13 mouse cellular contexts compared by ENCODE assay signal in the genomic region with DNA sequence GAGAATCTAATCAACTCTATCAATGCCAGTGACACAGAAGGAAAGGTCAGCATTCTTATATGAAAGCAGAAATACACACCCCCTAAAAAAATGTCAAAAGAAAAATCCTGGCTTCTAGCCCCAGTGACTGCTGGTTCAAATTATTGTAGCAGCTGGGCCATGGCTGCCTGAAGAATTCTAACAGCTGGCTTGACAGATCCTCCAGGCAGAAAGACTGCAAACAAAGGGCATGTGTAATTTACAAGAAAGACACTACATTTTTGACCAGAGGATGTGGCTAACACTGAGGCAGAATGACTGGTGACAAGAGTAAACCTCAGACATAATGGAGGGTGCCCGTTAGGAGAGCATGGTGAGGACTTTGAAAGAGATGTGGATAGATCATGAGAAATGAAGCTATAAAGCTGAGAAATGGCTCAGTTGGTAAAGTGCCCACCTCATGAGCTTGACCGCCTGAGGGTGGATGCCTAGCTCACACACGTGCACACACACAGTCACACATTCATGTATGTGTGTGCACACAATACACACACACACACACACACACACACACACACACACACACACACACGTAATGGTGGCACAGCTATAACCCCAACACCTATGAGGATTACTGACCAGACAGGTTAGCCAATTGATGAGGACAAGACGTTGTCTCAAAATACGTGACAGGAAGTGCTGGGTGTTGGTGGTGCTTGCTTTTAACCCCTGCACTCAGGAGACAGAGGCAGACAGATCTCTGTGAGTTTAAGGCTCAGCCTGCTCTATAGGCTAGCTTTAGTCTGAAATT. TPM values are rescaled to one million over a fixed set of nuclear protein-coding genes. Genes with fewer than 3 reads are reported as not detected.
DNase-seq lines count a peak whose midpoint lies in the region; ATAC-seq and TF ChIP-seq lines count a peak whose summit lies in the region.
"Had no signal": no experiment of that assay in that cellular context is flagged by ENCODE, and none has a peak within 500 bp of the region (broad histone marks: within the 10 kb centered on the region; RNA-seq: fewer than 3 reads in every experiment).

No protein-coding gene starts in this region.

- no peaks in the 10 kb centered on the region for H3K9me3 ChIP-seq in neural tube, embryonic 14.5 days (ENCODE audit: control insufficient read depth, low read length)
- no peaks in the 10 kb centered on the region for H3K9me3 ChIP-seq in neural tube, embryonic 15.5 days (replicated peaks)
- H3K9me3 ChIP-seq in intestine, embryonic 15.5 days: no peaks in the 10 kb centered on the region
- H3K9me3 ChIP-seq: stomach, embryonic 15.5 days had no signal

- no peaks in the 10 kb centered on the region for H3K27me3 ChIP-seq in heart, adult 2 months (ENCODE audit: control insufficient read depth, insufficient read depth, low read length)
- H3K27me3 ChIP-seq in neural tube, embryonic 14.5 days (ENCODE audit: control insufficient read depth, insufficient read depth, low read length): no peaks in the 10 kb centered on the region
- no peaks in the 10 kb centered on the region for H3K27me3 ChIP-seq in neural tube, embryonic 15.5 days (replicated peaks)
- no peaks in the 10 kb centered on the region for H3K27me3 ChIP-seq in intestine, embryonic 15.5 days (replicated peaks)
- H3K27me3 ChIP-seq: stomach, embryonic 15.5 days had no signal

- TF ChIP-seq EP300 in heart, adult 2 months (IDR thresholded peaks at IDR 0.05; ENCODE audit: insufficient read depth, low read depth, low read length): peak; percentile 42; the same call in 1 of the 2 replicates

- no peaks in the 10 kb centered on the region for H3K79me2 ChIP-seq in heart, adult 2 months (replicated peaks; ENCODE audit: control insufficient read depth, insufficient read depth, low read length)

- intact Hi-C loops in heart, adult 2 months (cut with DNase I): no loop called here
- intact Hi-C loops in heart, postnatal 25 days (cut with DNase I): no loop called here

- H3K4me2 ChIP-seq in neural tube, embryonic 14.5 days (ENCODE audit: low read depth, low read length): no peak overlapping the region
- no peak overlapping the region for H3K4me2 ChIP-seq in neural tube, embryonic 15.5 days
- H3K4me2 ChIP-seq in intestine, embryonic 15.5 days (replicated peaks): no peak overlapping the region
- H3K4me2 ChIP-seq: heart, embryonic 11.5 days; stomach, embryonic 15.5 days had no signal

- ATAC-seq in neural tube, embryonic 14.5 days (ENCODE audit: low read depth): no peak
- ATAC-seq in neural tube, embryonic 15.5 days (ENCODE audit: low FRiP score): no peak
- ATAC-seq in erythroblast, adult 5-6 weeks (replicated peaks; ENCODE audit: low FRiP score, poor library complexity, severe bottlenecking): no peak
- ATAC-seq in intestine, embryonic 15.5 days: no peak
- ATAC-seq: CD4-positive, CD25-positive, alpha-beta regulatory T cell, adult 4 months; hindbrain, postnatal 0 days had no signal

- 66% methylated on average over 6 of the region's 6 CpGs for WGBS in heart, adult 2 months
- WGBS in neural tube, embryonic 14.5 days: 86% methylated on average over 6 of the region's 6 CpGs
- WGBS in neural tube, embryonic 15.5 days: 91% methylated on average over 6 of the region's 6 CpGs
- WGBS in intestine, embryonic 15.5 days: 79% methylated on average over 6 of the region's 6 CpGs

- TF ChIP-seq POLR2A in heart, adult 2 months (IDR thresholded peaks at IDR 0.05; ENCODE audit: insufficient read depth, low read depth, low read length): no peak
- no peak for TF ChIP-seq POLR2A in embryonic fibroblast, embryonic 13.5 days (IDR thresholded peaks at IDR 0.05; ENCODE audit: low read depth, low read length)

- TF ChIP-seq CTCF in heart, adult 2 months (IDR thresholded peaks at IDR 0.05): no peak
- TF ChIP-seq CTCF in embryonic fibroblast, embryonic 13.5 days (IDR thresholded peaks at IDR 0.05; ENCODE audit: borderline replicate concordance, insufficient read depth, low read length): no peak

- H3K4me1 ChIP-seq in heart, adult 2 months (ENCODE audit: control insufficient read depth, insufficient read depth, low read length): no peaks in the 10 kb centered on the region
- no peaks in the 10 kb centered on the region for H3K4me1 ChIP-seq in neural tube, embryonic 14.5 days (ENCODE audit: control insufficient read depth, insufficient read depth, low read length)
- H3K4me1 ChIP-seq in neural tube, embryonic 15.5 days: no peaks in the 10 kb centered on the region
- 0 out of 2 replicates have a peak, but pooled peaks cover 8% of the 10 kb centered on the region for H3K4me1 ChIP-seq in embryonic fibroblast, embryonic 13.5 days (ENCODE audit: control insufficient read depth, insufficient read depth, low read length)
- H3K4me1 ChIP-seq in intestine, embryonic 15.5 days (replicated peaks): no peaks in the 10 kb centered on the region

- H3K9ac ChIP-seq in heart, adult 2 months (ENCODE audit: low read depth, low read length): no peak overlapping the region
- H3K9ac ChIP-seq in neural tube, embryonic 14.5 days (replicated peaks; ENCODE audit: low read depth, low read length): no peak overlapping the region
- H3K9ac ChIP-seq in neural tube, embryonic 15.5 days (replicated peaks): no peak overlapping the region
- H3K9ac ChIP-seq in intestine, embryonic 15.5 days: no peak overlapping the region
- H3K9ac ChIP-seq: stomach, embryonic 15.5 days had no signal

- H3K27ac ChIP-seq in heart, adult 2 months: no peak overlapping the region
- H3K27ac ChIP-seq in neural tube, embryonic 14.5 days (ENCODE audit: low read depth, low read length): 0 out of 2 replicates have a peak overlapping the region, but pooled peaks have one; percentile 22
- H3K27ac ChIP-seq in neural tube, embryonic 15.5 days (replicated peaks): no peak overlapping the region
- H3K27ac ChIP-seq in embryonic fibroblast, embryonic 13.5 days (ENCODE audit: insufficient read depth, low read length): peak overlapping the region; percentile 57
- H3K27ac ChIP-seq in intestine, embryonic 15.5 days: no peak overlapping the region
- H3K27ac ChIP-seq: hindbrain, postnatal 0 days; stomach, embryonic 15.5 days had no signal

- DNase-seq in heart, adult 2 months: no peak
- no peak for DNase-seq in heart, postnatal 25 days (ENCODE audit: low spot score)
- peak; percentile 47 for DNase-seq in naive thymus-derived CD4-positive, alpha-beta T cell, adult 2 months (ENCODE audit: low read depth)
- DNase-seq: right cerebral cortex, postnatal 14 days had no signal

- H3K36me3 ChIP-seq in heart, adult 2 months (ENCODE audit: control insufficient read depth, insufficient read depth, low read length): no peaks in the 10 kb centered on the region
- H3K36me3 ChIP-seq in neural tube, embryonic 14.5 days (ENCODE audit: control insufficient read depth, insufficient read depth, low read length): no peaks in the 10 kb centered on the region
- H3K36me3 ChIP-seq in neural tube, embryonic 15.5 days: no peaks in the 10 kb centered on the region
- no peaks in the 10 kb centered on the region for H3K36me3 ChIP-seq in intestine, embryonic 15.5 days
- H3K36me3 ChIP-seq: stomach, embryonic 15.5 days had no signal

- H3K4me3 ChIP-seq in heart, adult 2 months: no peak overlapping the region
- H3K4me3 ChIP-seq in neural tube, embryonic 14.5 days (ENCODE audit: low read depth, low read length): no peak overlapping the region
- no peak overlapping the region for H3K4me3 ChIP-seq in neural tube, embryonic 15.5 days (replicated peaks)
- no peak overlapping the region for H3K4me3 ChIP-seq in embryonic fibroblast, embryonic 13.5 days (ENCODE audit: insufficient read depth, low read length)
- H3K4me3 ChIP-seq in intestine, embryonic 15.5 days (replicated peaks): no peak overlapping the region
- H3K4me3 ChIP-seq: stomach, embryonic 15.5 days had no signal

RNA-seq across cellular contexts. Expression of a gene that starts 42.4 kb away (rescaled TPM):
- 10 to 100 TPM; 13.3 to 15.6 TPM for total RNA-seq in heart, adult 2 months (2021)
- 10.0 and 17.9 TPM in 2 replicates for polyA plus RNA-seq in heart, adult 2 months (2012; rRNA removed)
- 10 to 100 TPM; 14.4 to 15.1 TPM for total RNA-seq in heart, postnatal 25 days (2021)
- 25.9 and 26.6 TPM in 2 replicates for polyA plus RNA-seq in neural tube, embryonic 14.5 days (2014; fragmentation: Nextera tagmentation; extraction: Ambion mirVana)
- 16.3 and 16.7 TPM in 2 replicates for polyA plus RNA-seq in neural tube, embryonic 15.5 days (2015; fragmentation: Nextera tagmentation; extraction: Ambion mirVana)
- polyA plus RNA-seq in embryonic fibroblast, embryonic 13.5 days (2011; ENCODE audit: insufficient read length, low read depth, missing spikeins): 87.0 and 107 TPM in 2 replicates
- 33.2 and 33.4 TPM in 2 replicates for total RNA-seq in erythroblast, adult 5-6 weeks (2015; ENCODE audit: low replicate concordance)
- total RNA-seq in erythroblast, adult 5-6 weeks (2017; ENCODE audit: low replicate concordance): 20.6 and 37.6 TPM in 2 replicates
- 10.7 and 11.5 TPM in 2 replicates for polyA plus RNA-seq in intestine, embryonic 15.5 days (2015; fragmentation: Nextera tagmentation; extraction: Ambion mirVana)

Comparison
In these comparisons a context has a peak if more than half of its experiments do, and no peak if none do; other contexts are left out.
1. H3K27ac ChIP-seq: peak in neural tube, embryonic 14.5 days (single experiment) and embryonic fibroblast, embryonic 13.5 days (single experiment); none in heart, adult 2 months (single experiment), neural tube, embryonic 15.5 days (single experiment) and intestine, embryonic 15.5 days (single experiment).